Mouse (Mus musculus): Measurements from ENCODE around the gene Otud7a. TPM values are rescaled to one million over a fixed set of nuclear protein-coding genes. Genes with fewer than 3 reads are reported as not detected.

The Otud7a gene
- not detected for polyA plus RNA-seq (2017; shearing (Covaris generic))

DNA sequence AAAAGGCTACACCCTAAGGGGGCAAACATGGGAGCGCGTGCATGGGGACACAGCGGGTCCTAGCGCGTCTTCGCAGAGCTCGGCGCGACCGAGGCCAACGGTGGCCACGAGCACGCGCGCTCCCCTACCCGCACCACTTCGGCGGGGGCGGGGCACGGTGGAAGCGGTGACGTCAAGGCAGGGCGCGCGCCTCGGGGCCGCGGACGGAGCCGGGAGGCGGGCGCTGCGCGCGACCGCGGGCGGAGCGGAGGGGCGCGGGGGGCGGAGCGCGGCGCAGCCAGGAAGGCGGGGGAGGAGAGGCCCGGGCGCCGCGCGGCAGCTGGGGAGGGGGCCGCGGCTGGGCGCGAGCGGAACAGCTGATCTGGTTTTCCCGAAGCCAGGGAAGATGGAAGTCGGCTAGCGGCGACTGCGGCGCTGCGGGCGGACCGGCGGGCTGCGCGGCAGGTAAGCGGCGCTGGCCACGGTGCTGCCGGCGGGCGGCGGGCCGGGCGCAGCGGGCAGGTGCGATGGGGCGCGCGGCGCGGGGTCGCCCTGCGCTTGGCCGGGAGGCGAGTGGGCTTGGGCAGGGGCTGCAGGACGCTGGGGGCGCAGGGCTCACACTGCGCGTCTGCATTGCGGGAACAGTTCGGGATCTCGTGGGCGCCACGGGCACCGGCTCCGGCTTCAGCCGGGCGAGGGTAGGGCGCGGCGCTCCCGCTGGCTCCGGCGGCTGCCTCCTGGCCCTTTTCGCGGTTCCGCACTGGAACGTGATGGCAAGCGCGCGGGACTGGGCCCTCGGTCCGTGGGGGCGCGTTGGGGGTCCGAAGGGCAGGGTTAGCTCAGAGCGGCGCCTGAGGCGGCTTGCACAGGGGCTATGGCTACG lies at the start of gene Otud7a:
Gene Otud7a, plus strand, starts transcription at position 268 of the 862 bp plus-strand sequence.
- ATAC-seq, result no peak

DNA sequence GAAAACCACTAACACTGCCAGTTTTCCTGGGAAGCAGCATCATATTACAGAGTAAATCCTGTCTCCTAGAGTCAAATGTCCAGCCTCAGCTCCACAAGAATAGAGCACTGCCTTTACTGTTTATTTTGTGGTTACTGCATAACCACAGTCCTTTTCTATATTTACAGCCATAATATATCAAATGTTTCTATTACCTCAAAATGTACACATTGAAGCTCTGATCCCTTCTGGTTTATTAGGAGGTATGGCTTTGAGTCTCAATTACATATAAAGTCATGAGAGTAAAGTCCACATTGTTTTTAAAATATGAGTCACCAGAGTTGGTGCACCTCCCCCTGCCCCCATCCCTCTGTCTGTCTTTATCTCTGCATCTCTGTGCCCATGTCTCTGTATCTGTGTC lies 38.6 kb upstream of the Otud7a start:
- ATAC-seq, result no peak

DNA sequence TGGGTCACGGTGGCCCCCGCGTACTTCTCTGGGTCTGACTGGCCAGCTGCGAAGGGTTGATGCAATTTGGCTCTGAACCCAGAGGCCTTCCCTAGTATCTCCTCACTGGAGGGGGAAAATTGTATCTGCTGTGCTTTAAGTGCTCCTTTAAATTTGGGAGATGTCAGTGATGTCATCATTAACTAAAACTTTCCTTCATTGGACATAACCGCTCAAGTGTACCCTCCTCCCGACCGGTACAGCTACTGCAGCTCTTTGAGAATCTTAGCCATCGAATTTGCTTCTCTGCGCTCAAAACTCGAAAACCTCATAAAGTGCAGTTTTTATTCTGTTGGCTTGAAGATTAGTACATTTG lies 772 bp downstream of the Otud7a start:
- ATAC-seq, result no peak

DNA sequence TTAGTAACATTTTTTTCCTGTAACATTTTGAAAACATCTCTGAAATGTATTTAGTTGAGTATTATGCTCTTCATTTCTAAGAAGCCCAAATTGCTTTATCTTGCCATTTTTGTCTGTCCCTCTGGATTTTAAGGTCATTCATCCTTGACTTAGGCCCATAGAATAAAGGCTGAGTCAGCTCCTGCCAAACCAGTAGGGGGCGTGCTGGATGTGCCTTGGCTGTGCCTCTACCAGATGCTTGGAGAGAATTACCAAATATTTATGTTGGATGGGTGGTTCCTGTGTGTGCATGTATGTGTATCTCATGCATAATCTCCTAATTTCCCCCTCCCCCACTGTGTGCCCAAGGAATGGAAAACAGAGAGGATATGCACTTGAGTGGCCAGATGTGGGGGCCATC lies 2.4 kb downstream of the Otud7a start:
- no peak for ATAC-seq

DNA sequence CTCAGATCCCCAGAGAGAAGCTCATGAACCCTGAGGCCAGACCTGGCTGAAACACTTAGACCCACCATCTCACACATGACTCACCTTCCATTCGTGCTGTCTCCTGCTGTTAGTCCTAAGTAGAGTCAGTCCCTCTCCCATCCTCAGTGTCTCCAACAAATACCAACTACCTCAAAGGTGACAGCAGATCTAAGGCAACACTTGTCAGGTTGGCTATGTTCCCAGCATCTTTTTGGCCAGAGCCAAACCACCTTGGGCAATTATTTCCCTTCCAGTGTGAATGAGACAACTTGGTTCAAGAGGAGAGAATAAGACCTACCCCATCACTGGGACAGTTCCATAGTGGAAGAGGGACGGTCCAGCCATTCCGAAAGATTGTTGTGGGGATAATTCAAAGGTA lies 10.7 kb downstream of the Otud7a start:
- no peak for ATAC-seq

DNA sequence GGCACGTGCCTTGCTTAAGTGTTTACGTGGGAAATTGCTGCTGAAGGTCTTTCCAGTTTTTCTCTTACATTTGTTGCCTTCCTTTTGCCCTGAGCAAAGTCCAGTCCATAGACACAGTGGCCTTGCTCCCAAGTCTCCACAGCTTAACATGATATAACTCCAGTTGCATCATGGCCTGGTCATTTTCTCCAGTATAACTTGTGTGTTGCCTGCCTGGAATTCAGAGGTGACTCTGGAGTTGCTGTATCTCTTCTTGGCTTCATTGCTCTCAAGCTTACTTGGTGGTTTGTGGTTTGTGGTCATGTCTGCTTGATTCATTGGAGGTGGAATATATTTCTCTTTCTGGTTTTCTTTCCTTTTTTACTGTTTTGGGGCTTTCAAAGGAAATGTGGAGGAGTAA lies 17.7 kb downstream of the Otud7a start:
- no peak for ATAC-seq

DNA sequence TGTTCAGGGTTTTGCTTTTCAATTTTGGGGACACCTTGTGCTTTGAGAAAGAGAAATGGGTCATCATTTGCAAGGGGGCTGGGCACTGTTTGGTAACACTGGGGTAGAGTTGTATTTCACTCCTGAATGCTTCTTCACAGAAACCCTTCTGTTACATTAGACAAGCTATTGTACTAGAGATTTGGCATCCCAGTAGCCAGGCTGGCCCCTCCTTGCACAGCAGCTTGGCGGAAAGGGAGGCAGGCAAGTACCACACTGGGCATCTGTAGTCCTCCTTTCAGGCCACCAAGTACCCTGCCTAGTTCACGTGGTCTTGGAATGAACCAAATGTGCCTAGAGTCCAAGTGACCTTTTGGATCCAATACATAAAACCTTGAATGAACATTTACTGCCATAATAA lies 18.1 kb downstream of the Otud7a start:
- ATAC-seq, result no peak

DNA sequence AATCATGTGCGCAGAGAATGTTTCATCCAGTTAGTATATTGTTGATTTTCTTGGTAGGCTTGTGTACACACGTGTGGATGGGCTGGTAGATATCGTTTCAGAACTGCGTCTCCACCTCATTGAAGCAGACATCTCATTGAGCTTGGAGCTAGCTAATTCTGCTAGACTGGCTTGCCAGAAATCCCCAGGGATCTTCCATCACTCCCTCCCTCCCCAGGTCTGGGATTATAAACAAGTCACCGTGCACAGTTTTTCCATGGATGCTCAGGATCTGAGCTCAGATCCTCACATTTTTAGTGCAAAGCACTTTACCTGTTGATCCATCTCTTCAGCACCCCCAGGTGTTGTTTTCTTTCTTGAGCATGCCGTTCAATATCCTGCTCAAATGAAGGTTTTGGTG lies 22.2 kb downstream of the Otud7a start:
- ATAC-seq, result no peak

DNA sequence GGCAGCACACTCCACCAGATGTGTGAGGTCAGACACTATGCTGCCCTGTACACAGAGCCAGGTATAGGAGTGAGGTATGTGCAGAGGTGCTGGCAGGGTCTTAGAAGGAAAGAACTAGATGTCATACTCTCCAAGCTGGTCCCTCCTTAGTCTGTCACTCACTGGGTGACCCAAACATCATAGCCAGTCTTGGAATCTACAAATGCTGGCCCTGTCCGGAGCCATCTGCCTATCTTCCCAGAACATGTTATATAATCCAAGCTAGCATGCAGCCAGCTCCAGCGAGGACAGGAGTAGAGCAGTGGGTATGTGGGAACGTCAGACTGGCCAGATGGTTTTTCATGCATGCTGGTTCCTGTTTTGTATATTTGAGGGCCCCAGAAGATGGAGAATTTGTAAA lies 23.7 kb downstream of the Otud7a start:
- no peak for ATAC-seq

DNA sequence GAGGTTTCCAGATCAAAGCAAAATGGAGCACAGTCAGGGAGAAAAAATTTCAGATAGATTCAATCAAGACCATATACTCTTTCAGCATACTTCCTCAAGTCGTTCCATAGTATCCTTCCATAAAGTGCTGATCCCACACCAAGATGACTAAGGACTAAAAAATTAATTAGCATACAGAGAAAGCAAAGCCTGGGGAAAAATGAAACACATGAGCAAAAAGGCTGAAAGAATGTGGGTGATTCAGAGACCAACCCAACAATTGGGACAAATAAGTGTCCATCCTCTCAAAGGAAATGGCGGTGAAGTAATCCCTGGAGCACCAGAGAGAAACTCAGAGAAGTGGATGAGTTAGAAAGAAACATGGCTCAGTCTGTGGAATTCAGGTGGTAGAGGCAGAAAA lies 38.5 kb downstream of the Otud7a start:
- no peak for ATAC-seq

DNA sequence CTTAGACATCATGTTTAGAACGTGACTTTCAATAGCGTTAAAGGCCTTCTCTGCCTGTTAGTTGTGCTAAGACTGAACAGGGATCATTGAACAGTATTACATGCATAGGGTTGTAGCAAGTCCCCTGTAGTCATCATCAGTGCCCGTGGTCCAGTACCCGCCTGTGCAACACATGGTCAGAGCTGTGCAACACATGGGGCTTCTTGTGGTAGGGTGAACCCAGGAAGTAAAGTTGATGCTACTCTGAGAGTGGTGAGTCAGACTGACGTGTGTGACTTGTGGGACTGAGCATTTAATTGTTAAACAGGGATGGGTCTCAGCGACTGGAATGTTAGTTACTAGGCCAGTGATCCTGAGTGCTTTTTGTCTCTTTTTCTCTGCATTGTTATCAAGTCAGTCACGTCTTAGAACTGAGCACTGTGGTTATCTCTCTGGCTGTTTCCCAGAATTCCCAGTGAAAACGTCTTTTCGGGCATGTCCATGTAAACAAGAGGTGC lies 52.5 kb downstream of the Otud7a start:
- no peak for ATAC-seq

DNA sequence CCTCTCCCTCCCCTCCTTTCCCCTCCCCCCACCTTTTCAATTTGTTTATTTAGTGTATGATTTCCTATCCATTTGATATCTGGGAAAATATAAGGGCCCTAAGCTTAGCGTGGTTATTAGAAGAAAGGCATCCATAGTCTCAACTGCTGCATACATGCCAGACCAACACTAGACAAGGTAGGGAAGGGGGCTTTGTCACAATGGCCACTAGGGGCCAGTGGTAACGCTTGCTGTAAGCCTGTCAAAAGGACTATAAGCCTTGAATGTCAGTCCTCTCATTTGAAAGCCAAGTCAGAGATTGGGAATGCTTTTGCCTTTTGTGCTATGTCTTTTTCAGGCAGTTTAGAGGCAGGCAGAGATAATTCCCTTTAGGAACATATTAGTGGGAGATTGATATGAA lies 59.7 kb downstream of the Otud7a start:
- ATAC-seq, result no peak

DNA sequence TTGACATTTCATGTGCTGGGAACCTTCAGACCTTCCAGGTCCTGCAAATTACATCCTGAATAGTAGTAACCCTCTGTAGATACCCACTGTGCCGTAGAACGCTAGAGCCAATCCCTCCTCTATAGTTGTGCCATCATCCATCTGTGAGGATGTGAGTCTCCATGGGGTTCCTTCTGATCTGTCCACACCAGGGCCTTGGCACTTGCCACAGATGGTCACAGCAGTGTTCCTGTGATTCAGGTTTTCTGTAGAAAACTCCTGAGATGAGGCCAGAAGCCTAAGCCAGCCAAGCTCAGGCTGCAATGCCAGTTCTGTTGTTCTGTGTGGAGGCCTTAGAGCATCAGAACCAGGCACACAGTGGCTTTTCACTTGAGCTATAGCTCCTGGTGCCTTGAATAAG lies 63.5 kb downstream of the Otud7a start:
- ATAC-seq, result no peak

DNA sequence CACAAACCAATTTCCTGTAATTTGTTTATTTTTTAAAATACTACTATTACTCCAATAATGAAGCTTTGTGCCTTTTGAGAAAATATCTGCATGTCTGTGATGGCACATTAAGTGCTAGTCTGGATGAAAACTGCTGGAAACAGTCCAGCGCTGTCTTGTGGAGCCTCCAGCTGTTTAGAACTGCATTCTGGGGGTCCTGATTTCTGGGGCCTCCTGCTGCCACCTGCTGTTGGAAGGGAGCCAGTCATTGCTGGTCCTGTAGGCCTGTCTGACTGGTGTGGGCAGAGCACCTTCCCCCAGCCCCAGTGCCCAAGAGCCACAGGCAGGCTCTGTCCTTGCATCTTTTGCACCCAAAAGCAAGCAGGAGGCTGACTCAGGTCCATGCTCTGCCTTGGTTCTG lies 65.3 kb downstream of the Otud7a start:
- no peak for ATAC-seq

DNA sequence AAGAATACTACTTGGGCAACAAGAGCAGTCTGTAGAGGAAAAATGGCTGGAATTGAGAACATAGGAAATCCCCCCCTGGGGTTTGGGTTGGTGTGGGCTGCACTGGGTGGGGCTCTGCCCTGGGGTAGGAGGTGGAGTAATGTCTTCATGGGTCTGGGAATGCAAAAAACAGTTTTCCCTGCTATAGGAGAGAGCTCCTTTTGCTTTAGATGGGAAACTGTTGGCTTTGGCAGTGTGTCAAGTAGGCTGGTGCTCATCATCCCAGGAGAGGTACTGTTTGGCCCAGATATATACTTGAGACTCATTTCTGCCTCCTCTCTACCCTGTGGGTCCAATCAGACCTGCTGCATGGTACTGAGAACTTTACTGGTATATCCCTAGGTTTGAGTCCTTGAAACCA lies 66.9 kb downstream of the Otud7a start:
- no peak for ATAC-seq

DNA sequence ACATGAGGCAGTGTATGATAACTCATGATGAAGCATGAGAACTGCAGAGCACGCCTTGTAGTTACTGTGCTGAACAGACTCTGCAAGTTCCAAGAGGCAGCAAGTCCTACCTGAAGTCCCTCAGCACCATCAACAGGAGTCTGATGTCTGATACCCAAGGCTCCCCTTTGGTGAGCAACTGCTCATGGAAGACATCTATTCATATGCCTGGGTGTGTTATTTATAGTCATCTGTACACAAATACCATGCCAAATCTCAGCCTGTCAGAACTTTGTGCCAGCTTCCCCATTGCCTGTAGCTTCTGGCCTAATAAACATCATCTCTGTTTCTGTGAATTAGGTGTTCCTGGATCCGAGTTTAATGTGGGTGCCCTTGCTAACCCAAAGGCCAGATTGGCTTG lies 68.0 kb downstream of the Otud7a start:
- no peak for ATAC-seq

DNA sequence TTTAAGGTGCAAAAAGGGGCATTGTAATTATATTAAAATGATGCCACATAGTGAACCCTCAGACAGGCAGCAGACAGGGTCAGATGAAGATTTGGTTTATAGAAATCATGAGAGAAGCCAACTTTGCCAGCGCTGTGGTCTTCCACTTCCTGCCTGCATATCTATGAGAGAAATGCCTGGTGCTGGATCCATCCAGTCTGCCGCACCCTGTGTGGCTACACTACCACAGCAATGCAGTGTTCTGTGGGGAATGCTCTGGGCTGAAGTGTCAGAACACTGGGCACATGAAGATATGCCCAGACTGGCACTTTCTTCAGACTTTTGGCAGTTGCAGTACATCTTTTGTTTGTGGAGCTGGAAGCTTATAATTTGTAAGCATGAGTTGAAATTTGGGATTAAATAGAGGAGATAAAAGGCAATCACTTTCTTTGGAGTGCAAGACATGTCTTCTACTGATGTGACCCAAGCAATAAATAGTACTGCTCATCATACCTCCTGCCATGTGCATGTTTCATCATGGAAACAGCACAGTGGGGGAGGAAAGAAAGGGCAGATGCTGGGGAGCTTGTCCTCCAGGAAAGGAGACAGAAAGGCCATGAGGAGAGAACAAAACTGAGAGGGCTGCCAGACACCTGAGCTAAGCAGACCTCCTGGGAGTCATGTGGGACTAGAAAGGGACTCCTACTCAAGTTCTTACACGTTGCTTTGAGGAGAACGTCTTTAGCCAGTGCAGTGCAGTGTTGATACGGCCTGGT lies 71.8 kb downstream of the Otud7a start:
- ATAC-seq, result no peak

DNA sequence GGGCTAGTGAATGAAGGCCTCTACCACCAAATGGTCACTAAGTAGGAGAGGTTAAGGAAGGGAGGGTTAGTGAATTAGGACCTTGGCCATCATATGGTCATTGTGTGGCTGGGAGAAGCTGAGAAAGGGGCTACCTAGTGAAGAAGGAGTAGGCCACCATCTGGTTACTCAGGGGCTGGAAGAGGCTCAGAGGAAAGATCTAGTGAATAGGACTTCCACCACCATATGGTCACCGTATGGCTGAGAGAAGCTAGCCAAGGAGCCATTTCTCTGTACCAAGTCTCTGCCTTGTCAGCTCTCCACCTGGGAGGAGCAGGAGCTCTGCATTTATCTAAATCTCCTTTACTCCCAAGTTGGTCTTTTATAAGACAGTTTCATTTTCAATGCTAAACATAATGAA lies 75.7 kb downstream of the Otud7a start:
- no peak for ATAC-seq

DNA sequence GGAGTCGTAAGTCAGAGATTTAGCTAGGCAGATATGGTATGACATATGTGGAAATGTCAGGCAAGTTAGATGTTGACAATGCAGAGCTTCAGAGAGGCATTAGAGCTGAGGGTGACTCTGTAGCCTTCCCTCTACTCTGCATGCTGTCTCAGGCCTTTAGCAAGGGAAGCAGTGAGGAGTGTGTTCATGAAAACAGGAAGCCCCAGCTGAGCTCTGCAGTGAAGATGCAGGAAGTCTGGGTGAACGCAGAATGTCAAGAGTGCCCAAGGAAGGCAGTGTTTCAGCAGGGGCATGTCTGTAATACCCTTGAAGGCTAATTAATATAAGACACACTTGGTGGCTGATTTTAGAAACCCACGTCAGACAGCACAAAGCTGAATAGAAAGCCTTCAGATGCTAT lies 77.9 kb downstream of the Otud7a start:
- ATAC-seq, result no peak

DNA sequence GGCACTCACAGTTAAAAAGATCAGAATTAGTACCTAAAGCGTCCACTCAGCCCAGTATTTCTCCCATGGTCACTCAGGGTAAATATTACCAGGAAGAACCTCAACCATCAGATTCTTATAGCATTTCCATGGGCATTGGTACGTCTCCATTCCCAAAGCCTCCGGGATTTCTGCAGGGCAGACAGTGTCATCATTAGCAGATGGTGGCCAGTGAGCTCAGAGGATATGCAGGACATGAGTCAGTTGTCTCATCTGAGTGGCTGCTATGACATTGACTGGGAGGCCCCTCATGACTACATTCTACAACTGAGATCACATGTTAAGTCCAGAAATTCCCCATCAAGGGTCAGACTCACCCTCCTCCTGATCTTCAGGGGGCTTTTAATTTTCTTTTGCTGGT lies 78.5 kb downstream of the Otud7a start:
- no peak for ATAC-seq

DNA sequence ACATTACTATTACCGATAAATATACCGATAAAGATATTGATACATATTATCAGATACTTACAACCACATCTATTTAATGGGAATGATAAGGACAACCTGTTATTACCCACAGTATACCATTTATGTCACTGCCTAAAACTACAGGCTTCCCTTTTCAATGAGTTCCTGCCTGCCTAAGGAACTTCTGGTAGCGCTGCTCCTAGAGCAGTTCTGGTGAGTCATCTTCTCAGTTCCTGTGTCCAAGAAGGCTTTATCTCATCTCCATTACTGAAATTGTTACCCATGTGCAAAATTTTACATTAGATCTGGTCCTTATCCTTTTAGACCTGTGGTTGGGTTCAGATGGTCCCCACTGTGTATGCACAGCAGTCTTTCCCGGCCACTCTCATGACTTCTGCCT lies 95.7 kb downstream of the Otud7a start:
- no peak for ATAC-seq

DNA sequence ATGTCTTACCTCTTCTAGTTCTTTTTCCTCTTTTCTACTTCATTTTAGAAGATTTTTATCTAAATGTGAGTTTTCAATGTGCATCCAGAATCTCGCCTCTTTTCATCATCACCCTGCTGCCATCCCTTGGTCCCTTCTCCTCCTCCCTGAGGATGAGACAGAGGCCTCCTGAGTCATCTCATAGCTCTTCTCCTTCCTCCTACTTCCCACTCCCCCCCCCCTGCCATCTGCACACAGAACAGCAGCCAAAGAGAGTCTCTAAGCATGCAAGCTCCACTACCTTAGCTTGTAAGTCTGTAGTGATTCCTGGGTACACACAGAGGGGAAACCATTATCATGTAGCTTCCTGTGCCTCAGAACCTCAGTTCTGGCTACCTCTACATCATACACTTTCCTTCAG lies 109.9 kb downstream of the Otud7a start:
- ATAC-seq, result no peak

DNA sequence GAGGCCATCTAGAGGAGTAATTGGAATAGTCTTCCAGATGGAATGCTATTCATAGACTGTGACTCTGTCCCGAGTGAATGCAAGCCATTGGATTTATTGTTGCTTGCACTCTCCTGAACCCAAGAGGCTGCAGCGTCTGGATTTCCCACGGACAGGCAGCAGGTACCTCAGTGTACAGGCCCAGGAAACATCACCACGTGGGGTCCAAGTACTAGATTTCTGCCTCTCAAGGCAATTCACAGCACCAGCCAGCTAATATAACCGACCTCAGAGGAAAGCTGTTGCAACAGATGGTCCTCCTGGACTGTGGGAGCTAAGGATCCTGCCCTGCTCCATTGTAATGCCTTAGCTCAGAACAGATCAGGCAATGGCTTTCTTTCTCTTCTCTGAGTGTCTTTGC lies 111.8 kb downstream of the Otud7a start:
- no peak for ATAC-seq

DNA sequence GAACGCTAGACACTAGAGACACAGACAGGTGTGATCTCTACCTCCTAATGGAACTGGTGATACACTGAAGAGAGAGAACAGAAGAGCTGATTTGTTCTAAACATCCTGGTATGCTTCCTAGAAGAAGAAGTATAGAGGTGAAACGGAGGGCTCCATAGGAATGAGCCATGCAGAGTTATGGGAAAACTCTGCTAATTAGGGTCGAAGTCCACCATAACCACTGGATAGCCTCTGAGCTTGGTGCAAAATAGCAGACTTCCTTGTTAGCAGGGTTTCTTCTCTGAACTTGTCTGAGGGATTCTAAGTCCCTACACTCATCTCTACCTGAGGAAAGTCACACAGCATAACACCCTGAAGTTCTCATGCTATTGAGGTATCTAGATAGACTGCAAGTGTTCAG lies 114.4 kb downstream of the Otud7a start:
- ATAC-seq, result no peak
